Mouse (Mus musculus) lung, postnatal 10 days (tissue): ENCODE results near the gene Map3k9.
A peak's percentile ranks its signal among the peaks of the same experiment; 100 is the strongest.

Experiments
- DNase-seq: peaks from one replicate; pipeline ENCODE4 v3.0.0; 2021

The Map3k9 gene

DNA sequence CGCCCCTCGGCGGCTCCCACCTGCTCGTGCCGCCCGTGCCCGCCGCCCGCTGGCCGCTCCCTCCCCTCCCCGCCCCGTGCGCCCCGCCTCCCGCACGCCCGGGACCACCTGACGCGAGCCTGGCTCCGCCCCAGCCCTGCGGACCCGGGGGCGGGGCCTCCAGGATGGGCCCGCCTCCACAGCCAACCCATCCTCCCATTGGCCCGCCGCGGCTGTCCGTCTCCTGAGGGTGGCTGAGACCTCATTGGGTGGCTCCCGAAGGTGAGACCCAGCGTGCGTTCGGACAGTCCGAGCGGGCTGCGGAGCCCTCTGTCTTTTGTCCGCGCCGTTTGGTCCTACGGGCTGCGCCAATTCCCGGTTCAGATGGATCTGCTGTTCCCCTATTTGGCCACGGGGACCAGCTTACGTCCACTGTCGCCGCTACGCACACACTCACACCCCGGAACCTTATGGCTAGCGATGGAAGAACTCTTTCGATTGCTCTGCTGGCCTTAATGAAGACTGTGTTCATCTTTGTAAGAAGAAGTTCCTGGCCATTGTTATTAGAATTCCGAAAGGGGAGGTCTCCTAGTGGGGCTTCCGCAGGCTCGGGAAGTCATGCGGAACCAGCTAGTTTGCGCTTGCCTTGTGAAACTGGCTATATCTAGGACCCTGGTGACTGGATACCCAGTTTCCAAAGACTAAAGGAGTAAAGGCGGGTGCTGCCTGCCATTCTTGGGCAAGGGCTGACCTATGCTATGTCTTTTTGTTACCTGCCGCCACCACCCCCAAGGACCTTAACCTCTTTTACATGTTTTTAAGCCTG is at the start of gene Map3k9:
Gene Map3k9, minus strand, starts transcription at position 71 of the 805 bp plus-strand sequence.
- peak; percentile 90 for DNase-seq

DNA sequence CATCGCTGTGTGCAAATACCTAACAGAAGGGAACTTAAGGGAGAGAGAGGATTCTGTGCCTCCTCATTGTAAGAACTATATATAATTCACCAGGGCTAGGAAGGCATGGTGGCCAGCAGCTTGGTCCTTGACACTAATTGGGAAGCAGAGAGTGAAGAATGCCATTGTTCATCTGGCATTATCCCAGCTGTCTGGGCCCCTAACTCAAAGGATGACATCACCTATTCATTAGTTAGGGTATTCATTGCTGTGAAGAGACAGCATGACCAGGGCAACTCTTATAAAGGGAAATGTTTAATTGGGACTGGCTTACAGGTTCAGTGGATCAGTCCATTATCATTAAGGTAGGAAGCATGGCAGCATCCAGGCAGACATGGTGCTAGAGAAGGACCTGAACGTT is 47.4 kb upstream of the Map3k9 start:
- no peak for DNase-seq

DNA sequence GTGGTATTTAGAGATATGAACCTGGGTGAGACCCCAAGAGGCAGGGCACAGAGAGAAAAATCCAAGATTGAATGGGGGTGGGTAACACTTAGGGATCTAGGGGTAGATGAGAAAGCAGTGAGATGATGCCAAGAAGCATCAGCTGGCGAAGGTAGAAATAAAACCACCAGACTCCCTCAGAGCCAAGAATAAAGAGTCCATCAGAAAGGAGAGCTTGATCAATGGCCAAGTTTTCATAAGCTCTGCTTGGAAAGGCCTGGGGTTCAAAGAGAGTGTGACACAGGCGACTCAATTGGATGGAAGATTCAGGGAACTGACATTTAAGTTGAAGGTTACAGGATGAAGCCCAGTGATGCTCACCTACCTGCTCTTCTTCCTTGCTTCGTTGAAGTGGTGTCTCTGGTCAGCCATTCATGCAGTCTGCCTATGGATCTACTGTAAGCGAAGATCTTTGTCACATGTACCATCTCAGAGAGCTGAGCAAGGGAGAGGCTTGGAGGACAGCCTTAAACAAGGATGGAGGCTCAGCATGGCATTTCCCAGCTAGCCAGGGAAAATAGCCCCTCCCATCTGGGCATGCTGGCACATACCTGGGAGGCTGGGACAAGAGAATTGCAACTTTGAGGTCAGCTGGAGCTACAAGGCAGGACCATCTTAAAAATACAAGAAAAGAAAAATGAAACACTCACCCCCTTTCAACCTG is 42.0 kb upstream of the Map3k9 start:
- no peak for DNase-seq

DNA sequence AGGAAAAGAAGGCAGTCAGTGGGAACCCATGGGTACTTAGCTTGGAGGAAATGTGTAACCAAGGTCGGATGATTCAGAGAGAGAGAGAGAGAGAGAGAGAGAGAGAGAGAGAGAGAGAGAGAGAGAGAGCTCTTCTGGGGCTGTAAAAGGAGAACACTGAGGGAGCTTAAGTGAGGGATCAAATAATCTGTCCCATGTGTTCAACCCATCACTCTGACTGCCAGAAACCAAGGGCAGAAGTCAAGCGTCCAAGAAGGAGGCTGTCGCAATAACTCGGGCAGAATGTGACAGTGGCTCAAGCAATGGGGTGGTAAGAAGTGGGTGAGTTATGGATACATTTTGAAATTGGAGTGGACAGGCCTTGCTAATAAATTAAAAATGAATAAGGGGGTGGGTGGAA is 41.2 kb upstream of the Map3k9 start:
- DNase-seq: no peak

DNA sequence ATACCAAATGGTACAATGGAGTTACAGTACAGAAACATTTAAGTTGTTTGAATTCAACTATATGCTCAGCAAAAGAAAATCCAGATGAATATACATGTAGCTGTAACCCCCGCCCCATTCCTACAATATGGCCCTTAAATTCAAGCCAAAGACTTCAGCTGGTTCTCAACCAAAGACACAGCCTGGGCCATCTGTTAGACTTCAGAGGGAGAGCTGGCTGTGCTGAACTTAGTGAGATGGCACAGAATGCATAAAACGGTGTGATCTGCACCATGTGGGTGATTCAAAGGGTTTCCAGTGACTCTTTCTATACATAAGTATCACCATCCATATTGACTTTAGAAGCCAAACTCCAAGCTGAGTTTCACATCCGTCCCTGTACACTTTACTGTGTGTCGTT is 39.7 kb upstream of the Map3k9 start:
- DNase-seq: no peak

DNA sequence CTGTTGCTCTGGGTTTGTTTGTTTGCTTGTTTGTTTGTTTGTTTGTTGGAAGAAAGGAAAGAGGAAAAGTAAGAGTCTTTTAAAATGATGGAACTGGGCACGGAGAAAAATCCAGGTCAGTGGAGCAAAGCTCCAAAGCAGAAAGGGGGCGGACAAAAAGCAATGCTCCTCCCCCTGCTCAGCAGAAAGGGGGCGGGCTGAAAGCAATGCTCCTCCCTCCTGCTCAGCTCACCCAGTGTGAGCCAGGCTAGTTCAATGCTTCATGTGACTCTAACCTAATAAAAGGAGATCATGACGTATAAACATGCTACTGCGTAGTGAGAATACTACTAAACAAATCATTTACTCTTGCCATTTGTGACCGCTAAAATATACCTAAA is 36.1 kb upstream of the Map3k9 start:
- DNase-seq: peak; percentile 27

DNA sequence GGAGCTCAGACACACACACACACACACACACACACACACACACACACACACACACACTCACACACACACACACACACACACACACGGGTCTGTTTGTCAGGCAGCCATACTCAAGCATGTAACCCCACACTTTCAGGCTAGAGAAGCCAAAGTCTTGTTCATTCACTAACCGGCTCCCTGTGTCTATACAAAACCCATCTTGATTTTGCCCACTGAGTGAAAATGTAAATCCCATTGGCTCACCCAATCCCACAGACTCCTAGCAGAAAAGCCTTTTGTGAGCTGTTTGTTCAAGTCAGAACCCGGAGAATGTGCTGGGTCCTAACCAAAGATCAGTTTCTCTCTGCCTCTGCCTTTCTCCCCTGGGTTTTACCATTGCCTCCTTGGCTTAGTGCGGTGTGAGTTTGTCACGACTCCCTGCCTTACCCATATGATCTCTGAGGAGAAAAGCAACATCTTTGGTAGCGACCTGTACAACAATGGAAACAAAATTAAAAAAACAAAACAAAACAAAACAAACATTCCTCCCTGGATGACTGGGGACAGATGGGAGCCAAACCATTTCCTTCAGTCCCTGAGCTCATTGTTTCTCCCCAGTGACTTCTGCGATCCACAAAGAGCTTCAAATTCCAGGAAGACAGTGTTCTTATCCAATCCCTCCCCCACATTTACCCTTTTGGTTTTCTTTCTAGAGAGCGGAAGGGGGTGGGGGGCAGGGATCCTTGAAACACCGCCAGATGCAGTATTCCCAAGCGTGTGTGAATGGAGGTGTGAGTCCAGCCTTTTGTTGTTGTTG is 35.6 kb upstream of the Map3k9 start:
- peak; percentile 50 for DNase-seq

DNA sequence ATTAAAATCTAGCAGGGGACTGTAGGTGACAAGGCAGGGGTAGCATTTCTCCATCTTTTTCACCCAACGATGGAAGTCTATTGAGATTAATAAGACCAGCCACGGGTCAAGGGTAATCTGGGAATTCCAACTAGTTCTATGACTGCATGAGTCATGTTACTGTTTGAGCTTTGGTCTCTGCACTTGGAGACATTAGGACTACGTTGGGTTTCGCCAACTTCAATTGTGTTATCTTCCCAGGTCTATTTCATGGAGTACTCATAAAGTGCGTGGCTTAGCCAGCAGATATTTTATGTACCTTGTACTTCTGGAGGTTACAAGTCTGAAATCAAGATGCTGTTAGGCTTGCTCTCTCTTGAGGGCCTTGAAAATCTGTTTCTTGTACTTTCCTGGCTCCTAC is 33.8 kb upstream of the Map3k9 start:
- DNase-seq: no peak

DNA sequence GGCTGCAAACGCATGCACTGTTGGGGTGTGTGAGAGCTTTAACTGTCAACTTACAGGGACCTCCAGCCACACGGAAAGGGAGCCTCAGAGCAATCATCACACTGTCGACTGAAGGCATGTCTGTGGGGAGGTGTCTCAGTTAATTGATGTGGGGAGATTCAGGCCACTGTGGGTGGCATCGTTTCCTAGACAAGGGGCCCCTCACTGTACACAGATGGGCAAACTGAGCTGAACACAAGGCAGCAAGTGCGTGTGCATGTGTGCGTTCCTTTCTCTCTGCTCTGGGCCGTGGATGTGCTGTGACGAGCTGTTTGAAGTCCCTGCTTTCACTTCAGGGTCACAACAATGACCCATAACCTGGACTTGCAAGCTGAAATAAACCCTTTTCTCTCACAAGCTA is 29.4 kb upstream of the Map3k9 start:
- no peak for DNase-seq

DNA sequence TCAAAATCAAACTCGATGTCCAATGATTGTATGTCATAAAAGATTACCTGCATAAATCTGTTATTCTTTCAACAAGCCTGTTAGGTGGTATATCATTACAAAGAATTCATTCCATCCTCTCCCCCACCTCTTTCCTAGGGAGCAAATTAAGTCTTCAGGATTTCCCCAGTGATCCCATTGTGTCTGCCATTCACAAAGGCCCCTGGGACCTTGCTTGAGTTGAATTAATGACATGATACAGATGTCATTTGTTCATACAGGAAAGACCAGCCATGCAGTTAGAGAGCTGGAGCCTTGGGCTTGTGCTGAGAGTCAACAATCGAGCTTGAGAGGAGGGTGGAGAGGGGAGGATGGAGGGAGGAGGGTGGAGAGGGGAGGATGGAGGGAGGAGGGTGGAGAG is 27.6 kb upstream of the Map3k9 start:
- no peak for DNase-seq

DNA sequence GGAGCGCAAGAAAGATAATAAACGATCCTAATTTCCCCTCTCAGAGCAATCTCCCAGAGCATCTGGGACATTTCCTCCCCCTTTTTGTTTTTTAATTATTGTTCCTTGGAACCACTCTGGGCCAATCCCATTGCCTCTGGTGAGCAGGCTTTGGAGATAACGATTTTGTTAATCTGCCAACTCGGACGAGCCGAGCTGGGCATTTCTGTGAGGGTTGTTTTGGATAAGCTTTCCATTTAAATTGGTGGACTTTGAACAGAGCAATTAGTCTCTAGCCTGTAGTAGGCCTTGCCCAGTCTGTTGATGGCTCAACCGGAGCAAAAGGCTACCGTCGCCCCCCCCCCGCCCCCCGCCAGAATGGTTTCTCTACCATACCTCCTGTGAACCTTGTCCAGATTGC is 27.0 kb upstream of the Map3k9 start:
- peak; percentile 77 for DNase-seq

DNA sequence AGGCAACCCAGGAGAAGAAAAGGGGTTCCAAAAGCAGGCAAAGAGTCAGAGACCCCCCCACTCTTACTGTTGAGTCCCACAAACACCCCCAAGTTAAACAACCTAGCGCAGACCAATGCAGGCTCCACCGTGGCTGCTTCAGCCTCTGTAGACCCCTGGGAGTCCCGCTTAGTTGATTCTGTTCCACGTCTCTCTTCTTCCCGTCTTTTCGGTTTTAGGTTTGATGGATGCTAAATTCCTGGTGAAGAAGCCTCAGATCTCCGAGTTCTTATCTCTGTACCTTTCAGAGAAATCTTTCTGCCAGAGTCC is 26.5 kb upstream of the Map3k9 start:
- no peak for DNase-seq

DNA sequence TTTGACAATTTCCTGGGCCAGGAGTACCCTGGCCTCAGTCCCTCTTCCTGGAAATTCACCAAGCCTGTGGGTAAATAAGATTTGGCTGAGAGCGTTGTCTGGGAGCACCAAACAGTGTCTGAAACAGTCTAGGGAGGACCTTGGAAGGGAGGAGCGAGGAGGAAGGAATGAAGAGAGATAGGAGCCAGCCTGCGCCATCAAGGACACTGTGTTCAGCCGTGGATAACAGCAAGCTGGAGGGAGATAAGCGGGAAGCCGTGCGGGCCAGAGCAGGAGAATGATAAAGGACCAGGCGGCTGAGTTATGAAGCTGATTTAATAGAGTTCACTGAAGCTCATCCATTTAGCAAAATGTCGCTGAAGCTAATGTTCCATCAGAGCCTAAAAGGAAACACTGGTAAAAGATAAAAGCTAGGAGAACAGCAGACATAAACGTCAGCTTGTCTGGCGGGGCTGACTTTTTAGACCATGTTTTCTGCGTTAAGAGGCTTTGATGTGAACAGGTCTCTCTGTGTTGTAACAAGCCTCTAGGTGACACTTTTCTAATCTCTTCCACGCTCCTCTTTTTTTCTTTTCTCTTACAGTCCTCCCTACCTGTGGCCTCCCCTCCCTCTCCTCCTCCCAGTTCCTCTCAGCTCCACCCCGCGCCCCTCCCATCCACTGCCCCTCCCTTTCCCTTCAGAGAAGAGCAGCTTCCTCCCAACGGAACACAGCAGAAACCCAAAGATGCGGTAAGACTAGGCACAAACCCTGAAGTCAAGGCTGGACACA is 26.0 kb upstream of the Map3k9 start:
- DNase-seq: peak; percentile 89

DNA sequence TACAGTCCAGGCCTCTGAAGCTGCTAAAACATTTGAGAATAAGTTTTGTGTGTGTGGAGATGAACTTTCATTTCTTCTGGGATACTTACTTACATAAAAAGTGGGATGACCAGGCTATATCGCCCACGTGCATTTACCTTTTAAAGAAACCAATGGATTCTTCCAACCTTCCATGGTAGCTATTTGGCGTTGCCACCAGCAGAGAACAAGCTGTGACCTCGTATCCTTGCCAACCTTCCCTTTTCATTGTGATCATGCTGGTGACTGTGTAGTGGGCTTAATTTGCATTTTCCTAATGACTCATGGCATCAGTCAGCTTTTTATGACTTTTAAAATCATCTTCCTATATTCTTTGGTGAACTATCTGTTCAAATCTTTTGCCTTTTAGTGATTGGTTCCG is 25.1 kb upstream of the Map3k9 start:
- no peak for DNase-seq

DNA sequence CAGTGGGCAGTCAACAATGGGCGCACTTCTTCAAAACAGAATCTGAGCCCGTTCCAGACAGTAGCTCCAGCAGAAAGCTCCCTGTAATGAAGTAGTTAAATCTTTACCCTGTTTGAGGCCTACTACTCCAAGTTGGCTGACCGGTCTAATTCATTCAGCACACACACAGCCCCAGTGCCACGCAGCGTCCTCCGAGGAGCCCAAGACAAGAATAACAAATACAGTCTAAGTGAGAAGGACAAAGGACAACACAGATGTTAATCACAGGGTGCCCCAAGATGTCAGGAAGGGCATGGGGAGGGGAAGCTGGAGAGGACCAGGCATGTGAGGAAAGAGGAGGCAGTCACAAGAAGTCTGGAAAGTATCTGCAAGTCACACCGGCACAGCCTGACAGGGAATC is 22.8 kb upstream of the Map3k9 start:
- DNase-seq: peak; percentile 29

DNA sequence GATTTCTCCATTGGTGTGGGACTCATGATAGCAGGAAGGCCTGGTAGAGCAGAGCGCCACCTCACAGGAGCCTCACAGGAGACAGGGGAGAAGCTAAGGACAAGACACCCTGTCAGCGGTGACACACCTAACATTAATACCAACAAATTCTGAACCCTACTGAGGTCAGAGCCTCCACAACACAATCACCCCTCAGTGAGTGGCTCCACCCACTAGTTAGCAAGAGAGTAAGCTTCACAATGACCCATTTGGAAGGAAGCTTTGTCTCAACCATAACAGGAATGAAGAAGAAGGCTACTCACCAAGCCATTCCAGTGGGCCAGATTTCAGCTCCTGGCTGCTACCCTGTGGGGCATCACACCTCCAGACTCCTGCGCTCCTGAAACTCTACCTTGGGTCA is 22.0 kb upstream of the Map3k9 start:
- DNase-seq: no peak

DNA sequence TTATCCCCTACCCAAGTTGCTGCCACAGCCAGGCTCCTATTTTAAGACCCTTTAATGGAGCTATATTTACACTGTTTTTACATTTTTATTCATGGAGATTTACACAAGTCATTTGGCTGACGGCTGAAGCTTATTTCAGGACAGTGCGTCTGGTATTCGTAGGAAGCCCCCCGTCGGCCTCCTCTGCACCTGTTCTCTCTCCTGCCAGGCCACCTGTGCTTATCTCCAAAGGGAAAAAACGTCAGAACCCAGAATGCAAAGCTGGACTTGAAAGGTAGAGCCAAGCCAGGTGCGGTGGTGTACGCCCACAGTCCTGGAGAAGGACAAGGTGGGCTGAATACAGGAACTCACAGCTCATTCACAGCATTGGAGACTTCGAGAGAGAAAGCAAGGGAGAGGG is 20.2 kb upstream of the Map3k9 start:
- DNase-seq: no peak

DNA sequence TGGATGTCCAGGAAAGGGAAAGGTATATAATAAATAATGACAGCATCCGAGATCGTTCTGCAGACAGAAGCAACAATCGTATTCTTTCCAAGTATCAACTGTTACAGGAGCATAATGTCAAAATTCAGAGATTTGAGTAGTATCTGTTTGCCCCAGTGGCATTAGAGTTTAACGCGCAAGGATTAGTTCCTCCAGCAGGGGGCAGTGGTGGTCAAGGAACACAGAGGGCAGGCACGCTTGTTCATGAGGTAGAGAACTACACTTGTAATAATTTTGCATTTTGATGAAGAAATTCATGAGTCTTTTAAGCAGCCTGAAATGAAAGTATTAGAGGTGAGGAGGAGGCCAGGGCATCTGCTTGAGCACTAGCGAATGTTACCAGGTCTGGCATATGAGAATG is 15.6 kb upstream of the Map3k9 start:
- peak; percentile 89 for DNase-seq

DNA sequence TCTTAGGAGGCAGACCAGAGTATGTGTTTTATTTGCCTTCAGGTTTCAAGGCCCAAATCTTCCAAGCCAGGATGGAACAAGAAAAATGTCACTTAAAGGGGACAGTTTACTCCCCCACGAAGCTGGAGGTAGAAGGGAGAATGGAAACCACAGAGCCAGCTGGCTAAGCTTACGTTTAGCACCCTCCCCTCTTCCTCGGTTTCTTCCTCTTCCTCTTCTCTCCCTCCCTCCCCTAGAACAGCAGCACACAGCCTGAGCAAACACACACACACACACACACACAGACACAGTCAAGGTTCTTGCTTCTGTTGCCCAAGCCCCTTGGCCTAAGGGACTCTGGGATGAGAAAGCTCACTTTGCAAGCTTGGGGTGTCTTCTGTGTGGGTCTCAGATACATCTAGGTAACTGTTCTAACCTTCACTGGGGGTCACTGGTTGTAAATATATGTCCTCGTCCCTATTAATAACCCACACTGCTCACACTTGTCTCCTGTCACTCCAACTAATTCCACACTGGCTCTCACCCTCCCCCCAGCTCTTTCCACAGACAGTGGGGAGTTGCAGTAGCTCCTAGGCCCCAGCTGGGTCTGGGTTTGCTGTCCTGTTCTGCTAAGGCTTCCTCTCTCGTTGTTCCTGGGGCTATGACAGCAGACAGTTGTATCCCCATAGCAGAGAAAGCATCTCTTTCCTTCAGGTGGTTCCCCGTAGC is 11.7 kb upstream of the Map3k9 start:
- DNase-seq: no peak

DNA sequence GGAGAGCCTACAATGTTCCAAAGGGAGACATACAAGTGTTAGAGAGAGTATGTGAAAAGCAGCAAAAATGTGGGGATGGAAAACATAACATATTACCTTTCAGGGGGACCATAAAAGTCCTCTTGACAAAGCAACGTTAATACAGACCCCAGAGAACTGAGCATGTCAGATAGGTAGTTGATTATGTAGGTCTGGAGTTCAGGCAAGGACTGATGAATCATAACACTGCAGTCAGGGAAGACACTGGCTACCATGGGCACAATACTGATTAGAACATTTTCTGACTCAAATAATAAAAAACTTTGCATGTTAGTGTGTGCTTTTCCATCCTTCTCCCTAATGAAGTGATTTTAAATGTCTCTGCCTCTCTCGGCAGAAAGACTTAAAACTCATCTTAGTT is 8.5 kb upstream of the Map3k9 start:
- no peak for DNase-seq

DNA sequence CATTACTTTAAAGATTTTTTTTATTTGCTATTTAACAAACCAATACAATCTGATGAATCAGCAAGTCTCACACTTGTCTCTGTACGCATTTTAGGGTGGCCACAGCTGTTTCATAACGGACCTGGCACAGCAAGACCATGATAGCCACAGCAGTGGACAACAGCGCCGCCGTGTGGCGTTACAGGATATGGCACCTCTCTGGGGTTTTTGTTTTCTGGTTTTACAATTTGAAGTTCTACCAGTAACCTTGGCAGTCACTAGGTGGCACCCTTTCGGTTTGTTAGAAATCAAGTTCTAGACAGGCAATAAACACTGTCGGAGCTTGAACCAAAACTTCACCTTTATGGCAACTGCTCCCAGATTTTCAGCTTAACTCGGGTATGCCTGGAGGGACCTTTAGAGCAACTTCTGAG is 7.7 kb upstream of the Map3k9 start:
- DNase-seq: peak; percentile 95

DNA sequence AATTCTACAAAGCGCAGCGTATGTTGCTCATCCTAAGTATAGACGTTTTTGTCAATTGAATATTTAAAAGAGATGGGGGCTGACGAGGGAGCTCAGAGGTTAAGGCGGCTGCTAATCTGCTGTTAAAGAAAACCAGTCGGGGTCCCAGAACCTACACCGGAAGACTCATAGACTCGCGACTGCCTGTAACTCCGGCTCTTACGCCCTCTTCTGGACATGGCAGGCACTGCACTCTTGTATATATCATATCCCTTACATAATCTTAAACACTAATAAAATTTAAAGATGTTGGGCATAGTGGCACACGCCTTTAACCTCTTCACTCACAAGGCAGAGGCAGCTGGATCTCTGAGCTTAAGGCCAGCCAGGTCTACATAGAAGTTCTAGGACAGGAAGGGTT is 6.3 kb upstream of the Map3k9 start:
- DNase-seq: no peak

DNA sequence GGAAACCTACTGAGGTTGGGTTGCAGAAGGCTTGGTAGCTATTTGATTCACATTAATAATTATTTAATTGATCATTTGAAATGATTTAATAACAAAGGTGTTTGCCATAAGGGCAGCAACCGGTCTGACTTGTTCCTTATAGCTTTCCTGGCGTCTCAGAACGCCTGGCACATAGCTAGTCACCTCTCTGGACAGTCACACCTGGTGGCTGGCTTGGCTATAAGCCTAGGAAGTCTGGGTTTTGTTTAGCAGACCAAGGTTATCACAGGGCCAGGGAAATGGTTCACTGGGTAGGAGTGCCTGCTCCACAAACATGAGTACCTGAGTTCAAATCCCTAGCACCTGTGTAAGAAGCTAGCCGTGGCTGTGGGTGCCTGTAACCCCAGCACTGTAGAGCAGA is 2.3 kb upstream of the Map3k9 start:
- DNase-seq: peak; percentile 50
